Comparison of ENCODE assay signal across 8 mouse cellular contexts in the genomic region with DNA sequence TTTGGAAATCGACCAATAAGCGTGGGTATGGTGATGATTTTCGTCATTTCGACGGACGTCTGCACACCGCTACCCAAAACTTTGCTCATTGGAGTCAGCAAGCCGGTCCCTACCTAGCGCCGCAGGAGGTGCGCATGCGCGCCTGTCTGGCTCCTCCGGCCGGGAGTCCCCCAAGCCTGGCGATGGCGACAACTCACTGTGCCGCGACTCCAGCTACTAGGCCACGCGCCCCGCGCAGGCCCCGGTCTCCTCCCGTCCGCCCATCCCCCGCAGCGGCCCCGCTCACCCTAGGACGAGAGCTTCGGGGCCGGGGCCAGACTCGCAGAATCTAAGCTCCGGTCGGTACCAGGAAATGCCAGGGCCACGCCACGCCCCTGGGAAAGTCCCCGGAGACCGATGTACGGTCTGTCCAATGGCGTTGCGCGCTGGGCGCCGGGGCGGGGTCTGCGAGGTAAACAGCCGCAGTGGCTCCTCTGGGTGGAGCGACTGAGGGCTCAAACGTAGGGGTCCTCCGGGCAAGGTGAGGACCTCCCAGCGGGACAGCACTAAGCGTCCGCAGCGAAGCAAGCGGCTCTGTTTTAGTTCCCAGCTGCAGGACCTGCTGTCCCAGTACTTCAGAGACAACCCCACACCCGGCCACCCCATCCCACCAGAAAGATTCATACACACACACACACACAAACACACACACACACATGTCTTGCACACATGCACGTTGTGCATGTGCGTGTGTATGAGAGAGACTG. TPM values are rescaled to one million over a fixed set of nuclear protein-coding genes. Genes with fewer than 3 reads are reported as not detected.
DNase-seq lines count a peak whose midpoint lies in the region; ATAC-seq and TF ChIP-seq lines count a peak whose summit lies in the region.

No protein-coding gene starts in this region.

- WGBS in forebrain, embryonic 15.5 days, result under 1% methylated on average over 59 of the region's 59 CpGs
- WGBS in lung, adult 2 months, result under 1% methylated on average over 59 of the region's 59 CpGs

- peak; percentile 96 for DNase-seq in ES-CJ7 (ENCODE audit: low read depth, low spot score)
- peak; percentile 97 for DNase-seq in cerebellum, adult 11 months
- DNase-seq in heart, postnatal 25 days (ENCODE audit: low spot score), result peak; percentile 98
- DNase-seq in layer of hippocampus, adult 18-20 months (ENCODE audit: low spot score in 2 of 2), result peak; percentile 97 to 99
- peak; percentile 99 for DNase-seq in lung, adult 2 months
- peak; percentile 96 to 98 for DNase-seq in thymus, adult 18-20 months

- peak overlapping the region; percentile 65 for H3K4me2 ChIP-seq in forebrain, embryonic 15.5 days (replicated peaks)

- no peaks in the 10 kb centered on the region for H3K9me3 ChIP-seq in forebrain, embryonic 15.5 days

- peak overlapping the region; percentile 62 for H3K4me3 ChIP-seq in forebrain, embryonic 15.5 days
- H3K4me3 ChIP-seq in lung, adult 2 months (replicated peaks; ENCODE audit: extremely low read depth, low read depth, low read length), result peak overlapping the region; percentile 82

- H3K4me1 ChIP-seq in forebrain, embryonic 15.5 days, result peaks cover 12% of the 10 kb centered on the region
- H3K4me1 ChIP-seq in lung, adult 2 months (ENCODE audit: control insufficient read depth, insufficient read depth, low read length), result no peaks in the 10 kb centered on the region; the same call in 1 of the 2 replicates

- ATAC-seq in forebrain, embryonic 15.5 days (replicated peaks), result peak; percentile 99
- ATAC-seq in neutrophil, adult 5-6 weeks (ENCODE audit: extremely low read depth, insufficient number of reproducible peaks, low FRiP score, poor library complexity, severe bottlenecking), result peak; percentile 86

- H3K9ac ChIP-seq in forebrain, embryonic 15.5 days (replicated peaks), result peak overlapping the region; percentile 70

- intact Hi-C loops in heart, postnatal 25 days (cut with DNase I), result no loop called here

- H3K36me3 ChIP-seq in forebrain, embryonic 15.5 days, result no peaks in the 10 kb centered on the region

- TF ChIP-seq CTCF in lung, adult 2 months (IDR thresholded peaks at IDR 0.05; ENCODE audit: insufficient read depth, low read length), result no peak

- H3K27me3 ChIP-seq in forebrain, embryonic 15.5 days, result no peaks in the 10 kb centered on the region

- TF ChIP-seq POLR2A in lung, adult 2 months (IDR thresholded peaks at IDR 0.05; ENCODE audit: borderline replicate concordance, extremely low read depth, low read depth, low read length), result peak; percentile 94; the same call in 1 of the 2 replicates

- peak overlapping the region; percentile 82 for H3K27ac ChIP-seq in forebrain, embryonic 15.5 days (replicated peaks)

RNA-seq across cellular contexts. Expression of gene Tnip1, which starts 6.8 kb away (rescaled TPM):
- polyA plus RNA-seq in forebrain, embryonic 15.5 days (2015; fragmentation: Nextera tagmentation; extraction: Ambion mirVana), result 11.3 and 13.2 TPM in 2 replicates
- total RNA-seq in heart, postnatal 25 days (2021), result 10 to 100 TPM; 27.1 to 29.8 TPM
- total RNA-seq in layer of hippocampus, adult 18-20 months (2021), result 10 to 100 TPM; 35.2 to 39.0 TPM
- polyA plus RNA-seq in lung, adult 2 months (2012; rRNA removed), result 43.9 and 47.2 TPM in 2 replicates
- 54.1 and 58.2 TPM in 2 replicates for total RNA-seq in neutrophil, adult 5-6 weeks (2017)

RNA-seq across cellular contexts. Expression of gene Gpx3, which starts 53.7 kb away (rescaled TPM):
- polyA plus RNA-seq in forebrain, embryonic 15.5 days (2015; fragmentation: Nextera tagmentation; extraction: Ambion mirVana), result 17.0 and 17.2 TPM in 2 replicates
- total RNA-seq in heart, postnatal 25 days (2021), result 100 to 1,000 TPM; 177 to 178 TPM
- total RNA-seq in layer of hippocampus, adult 18-20 months (2021), result 1 to 10 TPM; 4.7 to 5.8 TPM
- 693 and 908 TPM in 2 replicates for polyA plus RNA-seq in lung, adult 2 months (2012; rRNA removed)
- not detected in 2 replicates for total RNA-seq in neutrophil, adult 5-6 weeks (2017)

Comparison
In these comparisons a context has a peak if more than half of its experiments do, and no peak if none do; other contexts are left out.
1. Peak in every context shown above with its lines: DNase-seq, ATAC-seq, H3K4me3 ChIP-seq and H3K27ac ChIP-seq.
2. RNA of gene Gpx3, which starts 53.7 kb away (total RNA-seq): 177 to 178 TPM in heart, postnatal 25 days; 4.7 to 5.8 TPM in layer of hippocampus, adult 18-20 months and not detected in neutrophil, adult 5-6 weeks; every median in the first group is over 10 times any median in the second.